Comparison of ENCODE assay signal across 27 mouse cellular contexts in the genomic region with DNA sequence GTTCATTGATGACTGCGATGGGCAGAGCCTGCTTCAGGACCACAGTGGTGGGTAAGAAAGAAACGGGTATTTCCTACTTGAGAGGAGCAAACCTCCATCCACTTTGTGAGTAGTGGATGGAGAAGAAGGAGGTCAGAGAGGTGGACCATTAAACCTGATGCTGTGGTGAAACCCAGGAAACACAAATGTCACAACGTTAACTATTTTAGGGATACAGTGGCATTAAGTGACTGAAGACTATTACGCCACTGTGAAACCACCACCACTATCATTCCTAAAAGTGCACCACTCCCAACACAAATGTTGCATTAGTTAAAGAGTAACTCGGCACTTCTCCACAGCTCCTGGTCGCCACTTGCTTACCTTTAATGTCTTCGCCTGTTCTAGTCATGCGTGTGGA.
"Had no signal": no experiment of that assay in that cellular context is flagged by ENCODE, and none has a peak within 500 bp of the region (broad histone marks: within the 10 kb centered on the region; RNA-seq: fewer than 3 reads in every experiment).

No protein-coding gene starts in this region.

- DNase-seq: forebrain, postnatal 0 days; gastrocnemius, adult 2 months; gastrocnemius, postnatal 10 days; gastrocnemius, postnatal 25 days; heart, adult 18-20 months; heart, postnatal 14 days; heart, postnatal 36 days; kidney, adult 18-20 months; kidney, adult 8-10 months; kidney, postnatal 10 days; kidney, postnatal 25 days; kidney, postnatal 4 days had no signal

- H3K9me3 ChIP-seq: forebrain, embryonic 15.5 days; heart, embryonic 13.5 days; heart, embryonic 15.5 days; hindbrain, embryonic 12.5 days; intestine, embryonic 15.5 days; limb, embryonic 10.5 days; limb, embryonic 12.5 days had no signal

- H3K36me3 ChIP-seq: forebrain, embryonic 15.5 days; heart, embryonic 13.5 days; heart, embryonic 15.5 days; hindbrain, embryonic 12.5 days; intestine, embryonic 15.5 days; limb, embryonic 10.5 days; limb, embryonic 12.5 days had no signal

- H3K4me1 ChIP-seq: forebrain, embryonic 15.5 days; heart, embryonic 13.5 days; heart, embryonic 15.5 days; hindbrain, embryonic 12.5 days; intestine, embryonic 15.5 days; limb, embryonic 10.5 days; limb, embryonic 12.5 days had no signal

- H3K27me3 ChIP-seq: forebrain, embryonic 15.5 days; heart, embryonic 13.5 days; heart, embryonic 15.5 days; hindbrain, embryonic 12.5 days; intestine, embryonic 15.5 days; limb, embryonic 12.5 days had no signal

- H3K4me3 ChIP-seq: forebrain, embryonic 15.5 days; gastrocnemius, adult 2 months; heart, embryonic 13.5 days; heart, embryonic 15.5 days; hindbrain, embryonic 12.5 days; intestine, embryonic 15.5 days; layer of hippocampus, adult 2 months; left cerebral cortex, adult 2 months; limb, embryonic 10.5 days; limb, embryonic 12.5 days had no signal

- H3K4me2 ChIP-seq: forebrain, embryonic 15.5 days; heart, embryonic 11.5 days; heart, embryonic 13.5 days; heart, embryonic 15.5 days; hindbrain, embryonic 12.5 days; hindbrain, embryonic 14.5 days; intestine, embryonic 15.5 days; limb, embryonic 12.5 days; liver, embryonic 11.5 days had no signal

- ATAC-seq: forebrain, embryonic 15.5 days; forebrain, postnatal 0 days; hindbrain, embryonic 16.5 days; inflammation-experienced regulatory T-cells, adult 6 months; intestine, embryonic 15.5 days; intestine, postnatal 0 days had no signal

- H3K27ac ChIP-seq: forebrain, embryonic 15.5 days; gastrocnemius, adult 2 months; heart, embryonic 13.5 days; heart, embryonic 15.5 days; hindbrain, embryonic 12.5 days; hindbrain, embryonic 14.5 days; intestine, embryonic 15.5 days; layer of hippocampus, adult 2 months; left cerebral cortex, adult 2 months; limb, embryonic 10.5 days; limb, embryonic 12.5 days had no signal

- H3K9ac ChIP-seq: forebrain, embryonic 15.5 days; forebrain, postnatal 0 days; heart, embryonic 13.5 days; heart, embryonic 15.5 days; hindbrain, embryonic 12.5 days; hindbrain, embryonic 14.5 days; intestine, embryonic 15.5 days; limb, embryonic 12.5 days had no signal
